Comparison of ENCODE assay signal across 28 mouse cellular contexts in genomic region chr6:93075867-93076266, GRCm38 (mm10).
DNase-seq lines count a peak whose midpoint lies in the region; ATAC-seq and TF ChIP-seq lines count a peak whose summit lies in the region.
"Had no signal": no experiment of that assay in that cellular context is flagged by ENCODE, and none has a peak within 500 bp of the region (broad histone marks: within the 10 kb centered on the region; RNA-seq: fewer than 3 reads in every experiment).

No protein-coding gene starts in this region.

- no peaks in the 10 kb centered on the region for H3K9me3 ChIP-seq in liver, postnatal 0 days (ENCODE audit: low read length)
- H3K9me3 ChIP-seq in intestine, postnatal 0 days (ENCODE audit: control insufficient read depth): no peaks in the 10 kb centered on the region
- H3K9me3 ChIP-seq: embryonic facial prominence, embryonic 13.5 days; forebrain, embryonic 10.5 days; forebrain, embryonic 15.5 days; heart, embryonic 13.5 days; hindbrain, embryonic 12.5 days; limb, embryonic 13.5 days had no signal

- H3K4me3 ChIP-seq in liver, postnatal 0 days (ENCODE audit: low read depth, low read length): no peak overlapping the region
- no peak overlapping the region for H3K4me3 ChIP-seq in intestine, postnatal 0 days (ENCODE audit: low read depth, low read length)
- H3K4me3 ChIP-seq: embryonic facial prominence, embryonic 13.5 days; forebrain, embryonic 10.5 days; forebrain, embryonic 15.5 days; heart, embryonic 13.5 days; hindbrain, embryonic 12.5 days; limb, embryonic 13.5 days had no signal

- H3K9ac ChIP-seq in liver, postnatal 0 days (replicated peaks): no peak overlapping the region
- H3K9ac ChIP-seq in intestine, postnatal 0 days (ENCODE audit: low read depth, low read length): no peak overlapping the region
- H3K9ac ChIP-seq: embryonic facial prominence, embryonic 13.5 days; forebrain, embryonic 15.5 days; heart, embryonic 13.5 days; hindbrain, embryonic 12.5 days; limb, embryonic 13.5 days; liver, embryonic 14.5 days; lung, embryonic 14.5 days had no signal

- H3K36me3 ChIP-seq in liver, postnatal 0 days (replicated peaks; ENCODE audit: insufficient read depth, low read length): no peaks in the 10 kb centered on the region
- no peaks in the 10 kb centered on the region for H3K36me3 ChIP-seq in intestine, postnatal 0 days (ENCODE audit: control insufficient read depth, insufficient read depth)
- H3K36me3 ChIP-seq: embryonic facial prominence, embryonic 13.5 days; forebrain, embryonic 10.5 days; forebrain, embryonic 15.5 days; G1E; heart, embryonic 13.5 days; hindbrain, embryonic 12.5 days; limb, embryonic 13.5 days had no signal

- TF ChIP-seq EP300 in liver, postnatal 0 days (IDR thresholded peaks at IDR 0.05; ENCODE audit: low read depth): no peak

- no peak for TF ChIP-seq CTCF in liver, postnatal 0 days (IDR thresholded peaks at IDR 0.05; ENCODE audit: low read depth)
- TF ChIP-seq CTCF in intestine, postnatal 0 days (IDR thresholded peaks at IDR 0.05; ENCODE audit: low read depth): no peak

- no peaks in the 10 kb centered on the region for H3K27me3 ChIP-seq in liver, postnatal 0 days (ENCODE audit: insufficient read depth, low read length)
- no peaks in the 10 kb centered on the region for H3K27me3 ChIP-seq in intestine, postnatal 0 days (replicated peaks; ENCODE audit: control insufficient read depth, insufficient read depth, low read length)
- H3K27me3 ChIP-seq: embryonic facial prominence, embryonic 13.5 days; forebrain, embryonic 15.5 days; heart, embryonic 13.5 days; hindbrain, embryonic 12.5 days; limb, embryonic 13.5 days; Patski had no signal

- peak; percentile 78 for ATAC-seq in liver, postnatal 0 days
- ATAC-seq in intestine, postnatal 0 days: peak; percentile 45; the same call in 1 of the 2 replicates
- ATAC-seq: forebrain, embryonic 15.5 days; hindbrain, postnatal 0 days; midbrain, embryonic 16.5 days; Patski had no signal

- H3K27ac ChIP-seq in liver, postnatal 0 days (ENCODE audit: low read depth): no peak overlapping the region
- no peak overlapping the region for H3K27ac ChIP-seq in intestine, postnatal 0 days (ENCODE audit: low read depth, low read length)
- H3K27ac ChIP-seq: embryonic facial prominence, embryonic 13.5 days; forebrain, embryonic 10.5 days; forebrain, embryonic 15.5 days; heart, embryonic 13.5 days; hindbrain, embryonic 12.5 days; hindbrain, postnatal 0 days; limb, embryonic 13.5 days; liver, embryonic 14.5 days had no signal

- WGBS in liver, postnatal 0 days (ENCODE audit: insufficient replicate concordance): 49% methylated on average over 5 of the region's 5 CpGs
- WGBS in intestine, postnatal 0 days: 23% methylated on average over 5 of the region's 5 CpGs

- H3K4me2 ChIP-seq in liver, postnatal 0 days (ENCODE audit: low read depth, low read length): no peak overlapping the region
- no peak overlapping the region for H3K4me2 ChIP-seq in intestine, postnatal 0 days (replicated peaks; ENCODE audit: low read depth)
- H3K4me2 ChIP-seq: embryonic facial prominence, embryonic 13.5 days; forebrain, embryonic 15.5 days; heart, embryonic 13.5 days; hindbrain, embryonic 12.5 days; limb, embryonic 13.5 days; lung, embryonic 14.5 days; midbrain, embryonic 11.5 days had no signal

- H3K4me1 ChIP-seq in liver, postnatal 0 days (ENCODE audit: insufficient read depth): no peaks in the 10 kb centered on the region
- no peaks in the 10 kb centered on the region for H3K4me1 ChIP-seq in intestine, postnatal 0 days (replicated peaks; ENCODE audit: control insufficient read depth, insufficient read depth, low read length)
- H3K4me1 ChIP-seq: embryonic facial prominence, embryonic 13.5 days; forebrain, embryonic 10.5 days; forebrain, embryonic 15.5 days had no signal

- peak; percentile 13 for DNase-seq in adrenal gland, postnatal 10 days
- DNase-seq in adrenal gland, postnatal 25 days: no peak
- DNase-seq in liver, postnatal 0 days: peak; percentile 22
- DNase-seq in liver: no peak
- DNase-seq in adipocyte (ENCODE audit: low spot score): peak; percentile 40
- DNase-seq in spleen, postnatal 14 days (ENCODE audit: low spot score in 2 of 2): no peak
- DNase-seq: cerebellum, adult 11 months; cerebellum, adult 9-11 months; gastrocnemius, postnatal 25 days; heart, postnatal 10 days; kidney, adult 11 months; kidney, postnatal 14 days; lung, embryonic 14.5 days; right cerebral cortex, postnatal 25 days; thymus, postnatal 25 days had no signal

Comparison
In these comparisons a context has a peak if more than half of its experiments do, and no peak if none do; other contexts are left out.
1. DNase-seq: peak in adrenal gland, postnatal 10 days (single experiment), liver, postnatal 0 days (single experiment) and adipocyte (single experiment); none in adrenal gland, postnatal 25 days (single experiment), liver (single experiment) and spleen, postnatal 14 days (0 of 2).